Mouse (Mus musculus): Measurements from ENCODE around the gene AI413582.

Gene AI413582

DNA sequence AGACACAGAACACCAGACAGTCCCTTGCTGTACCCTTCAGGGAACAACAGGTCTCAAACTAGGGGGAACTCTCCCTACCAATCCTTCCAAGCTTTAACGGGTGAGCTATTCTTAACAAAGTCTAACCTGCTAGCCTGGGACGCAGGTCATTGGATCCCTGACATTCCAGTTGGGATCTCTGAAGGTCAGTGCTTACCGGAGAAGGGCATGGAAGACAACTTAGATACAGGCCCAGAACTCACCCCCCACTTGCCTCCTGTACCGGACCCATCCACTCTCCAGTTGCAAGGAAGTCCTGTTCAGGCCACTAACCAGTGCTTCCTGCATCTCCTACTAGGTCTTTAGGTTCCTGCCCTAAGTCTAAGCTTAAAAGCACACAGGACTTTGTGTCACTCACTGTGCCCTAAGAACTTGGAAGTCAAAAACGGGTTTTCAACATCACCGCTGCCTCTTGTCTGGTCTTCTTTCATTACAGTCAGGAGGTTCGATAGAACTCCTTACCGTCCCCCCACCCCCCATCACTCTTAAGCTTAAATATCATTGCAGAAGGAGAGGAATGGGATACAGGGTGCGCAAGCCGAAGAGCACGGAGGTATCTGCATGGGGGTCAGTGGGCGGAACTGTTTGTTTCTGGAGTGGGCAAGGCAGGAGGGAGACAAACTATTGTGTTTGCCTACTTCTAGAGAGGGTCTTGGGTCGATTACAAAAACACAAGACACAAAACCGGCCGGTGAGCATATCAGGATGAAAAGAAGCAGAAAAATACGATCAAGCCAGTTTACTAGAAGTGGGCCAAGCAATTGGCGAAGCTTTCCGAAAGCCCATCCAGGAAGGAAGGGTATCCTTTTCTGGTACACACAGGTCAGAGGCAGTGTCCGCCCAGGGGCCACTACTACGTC lies 11.2 kb downstream of the AI413582 start:
- no peak for DNase-seq

DNA sequence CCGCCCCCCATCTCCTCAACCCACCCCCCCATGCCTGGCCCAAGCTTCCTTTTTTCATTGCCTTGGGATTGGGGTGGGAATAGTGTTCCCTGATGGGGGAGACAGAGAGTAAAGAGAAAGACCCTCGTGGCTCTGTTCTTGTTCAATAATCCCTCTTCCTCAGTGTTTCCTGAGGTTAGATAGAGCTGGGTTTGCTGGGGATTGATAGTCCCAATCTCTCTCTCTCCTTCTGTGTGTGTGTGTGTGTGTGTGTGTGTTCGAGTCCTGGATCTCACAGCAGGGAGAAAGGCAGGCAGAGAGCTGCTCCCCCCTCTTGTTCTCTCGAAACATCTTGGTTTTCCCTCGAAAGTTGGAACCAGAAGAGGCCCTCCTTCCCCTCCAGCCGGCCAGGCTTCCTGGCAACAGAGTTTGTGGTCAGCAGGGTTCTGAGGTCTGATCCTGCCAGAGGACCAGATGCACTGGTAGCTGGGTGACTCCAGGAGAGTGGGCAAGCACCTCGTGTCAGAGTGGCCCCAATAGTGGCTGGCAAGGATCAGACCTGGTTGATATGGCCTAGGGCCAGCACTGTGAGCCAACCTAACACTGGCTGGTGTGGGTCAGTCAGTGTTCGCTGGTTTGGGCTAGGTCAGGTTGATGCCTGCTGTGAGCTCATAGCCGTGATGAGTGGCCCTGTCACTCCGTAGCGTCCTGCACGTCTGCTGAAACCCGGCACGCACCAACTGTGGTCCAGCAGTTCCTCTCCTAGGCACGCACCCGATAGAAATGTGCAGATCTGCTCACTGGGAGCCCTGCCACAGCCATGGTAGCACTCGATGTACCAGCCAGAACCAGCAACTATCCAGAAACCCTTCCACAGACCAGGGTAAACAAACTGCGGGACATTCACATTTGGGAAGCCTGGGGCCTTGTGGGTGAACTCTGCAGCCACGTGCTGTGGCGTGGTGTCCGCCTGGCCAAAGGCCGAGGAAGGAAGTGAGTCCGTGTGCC lies 13.0 kb downstream of the AI413582 start:
- no peak for DNase-seq

DNA sequence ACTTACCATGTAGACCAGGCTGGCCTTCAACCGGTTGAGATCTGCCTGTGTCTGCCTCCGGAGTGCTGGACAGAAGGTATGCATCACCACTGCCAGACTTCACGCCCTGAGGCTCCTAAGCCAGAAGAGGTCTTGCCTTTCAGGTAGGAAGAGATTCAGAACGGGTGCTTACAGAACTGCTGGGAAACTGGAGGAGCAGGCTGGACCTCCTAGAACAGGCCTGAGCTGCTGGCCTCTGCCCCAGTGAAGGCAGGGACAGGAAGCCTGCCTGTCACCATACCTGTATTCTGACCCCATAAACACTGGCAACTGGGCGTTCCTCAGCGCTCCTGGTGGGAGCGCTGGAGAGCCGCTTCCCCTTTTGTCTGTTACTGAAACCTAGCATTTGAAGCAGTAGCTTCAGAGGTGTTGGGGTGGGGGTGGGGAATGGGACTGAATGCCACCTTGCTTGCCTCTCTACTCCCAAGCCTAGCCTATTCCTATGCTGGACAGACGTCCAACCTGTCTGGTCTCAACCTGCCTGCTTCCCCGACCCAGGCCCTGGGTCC lies 14.1 kb downstream of the AI413582 start:
- no peak for DNase-seq

DNA sequence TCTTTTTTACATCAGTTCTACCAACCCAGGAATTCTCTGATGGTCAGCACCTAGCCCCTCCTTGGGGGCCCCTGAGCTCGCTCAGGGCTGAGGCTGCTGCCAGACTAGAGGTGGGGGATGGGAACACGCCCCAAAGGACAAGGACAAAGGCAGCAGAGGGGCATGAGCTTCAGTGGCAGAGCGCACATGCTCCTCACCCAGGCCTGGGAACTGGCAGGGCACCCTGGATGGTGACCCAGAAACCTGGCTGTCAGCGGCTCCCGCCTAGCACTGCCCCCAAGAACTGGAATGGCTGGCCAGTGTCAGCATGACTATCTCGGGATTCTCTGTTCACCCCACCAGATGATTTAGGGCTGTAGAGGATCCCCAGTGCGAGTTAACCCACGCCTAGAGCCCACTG lies 16.3 kb downstream of the AI413582 start:
- no peak for DNase-seq

DNA sequence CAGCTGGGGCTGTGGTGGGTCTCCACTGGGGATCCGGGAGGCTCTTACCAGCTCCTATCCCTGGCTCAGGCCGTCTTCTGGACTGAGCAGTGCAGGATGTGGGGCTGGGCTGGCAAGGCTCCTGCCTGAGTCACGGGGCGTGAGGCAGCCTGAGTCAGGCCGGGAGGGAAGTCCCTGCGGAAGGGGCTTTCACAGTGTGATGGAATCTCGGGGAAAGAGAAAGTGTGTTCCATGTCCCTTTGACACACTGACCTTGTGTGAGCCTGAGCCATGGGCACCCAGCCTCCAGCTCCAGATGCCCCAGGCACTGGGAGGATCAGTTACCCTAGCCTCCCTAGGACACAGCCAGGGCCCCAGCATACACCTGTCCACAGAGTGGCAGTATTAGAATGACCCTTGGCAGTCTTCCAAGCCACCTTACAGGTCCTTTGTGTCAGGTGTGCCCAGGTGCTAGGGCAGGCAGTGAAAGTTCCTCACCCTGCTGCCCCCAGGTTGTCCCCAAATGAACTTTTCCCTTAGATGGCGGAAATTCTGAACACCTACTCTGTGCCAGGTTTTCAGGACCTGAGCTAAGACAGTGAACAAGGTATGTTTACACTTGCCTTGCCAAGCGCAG lies 18.2 kb downstream of the AI413582 start:
- DNase-seq, result no peak

DNA sequence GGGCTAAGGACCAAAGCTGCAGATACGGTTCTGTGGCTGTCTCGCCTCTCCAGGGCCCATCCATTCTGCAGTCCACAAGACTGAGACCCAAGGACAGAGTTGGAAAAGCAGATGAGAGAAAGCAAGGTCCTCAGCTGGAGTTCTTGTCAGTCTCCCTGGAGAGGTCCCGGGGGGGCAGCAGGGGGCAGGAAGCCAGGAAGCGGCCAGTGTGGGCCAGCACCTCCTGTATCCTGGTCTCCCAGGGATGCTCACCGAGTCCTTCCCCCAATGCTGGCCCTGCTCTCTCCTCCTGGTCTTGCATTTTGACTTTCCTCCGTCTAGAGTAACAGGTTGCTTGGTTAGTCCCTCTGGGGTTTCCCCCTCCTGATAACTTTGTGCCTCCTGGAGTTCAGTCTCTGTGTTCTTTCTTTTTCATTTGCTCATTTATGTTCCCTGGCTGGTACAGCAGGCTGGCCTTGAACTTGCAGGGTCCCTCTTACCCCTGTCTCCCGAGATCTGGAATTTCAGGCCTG lies 18.9 kb downstream of the AI413582 start:
- no peak for DNase-seq

DNA sequence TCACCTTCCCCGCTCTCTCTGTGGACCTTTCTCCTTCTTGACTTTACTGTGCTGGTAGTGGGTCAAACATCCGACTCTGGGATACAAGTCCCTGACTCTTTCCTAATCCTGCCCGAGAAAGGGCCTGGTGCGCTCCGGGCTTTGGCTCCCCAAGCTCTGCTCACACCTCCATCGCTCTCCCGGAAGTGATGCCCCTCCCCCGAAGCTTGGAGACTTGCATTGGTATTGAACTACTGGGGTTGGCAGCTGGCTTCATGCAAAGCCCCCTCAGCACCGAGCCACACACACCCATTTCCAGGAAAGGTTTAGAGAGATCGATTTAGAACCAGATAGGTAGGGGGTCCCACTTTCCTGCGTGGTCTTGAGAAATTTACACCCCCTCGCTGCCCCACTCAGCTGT lies 19.6 kb downstream of the AI413582 start:
- no peak for DNase-seq

DNA sequence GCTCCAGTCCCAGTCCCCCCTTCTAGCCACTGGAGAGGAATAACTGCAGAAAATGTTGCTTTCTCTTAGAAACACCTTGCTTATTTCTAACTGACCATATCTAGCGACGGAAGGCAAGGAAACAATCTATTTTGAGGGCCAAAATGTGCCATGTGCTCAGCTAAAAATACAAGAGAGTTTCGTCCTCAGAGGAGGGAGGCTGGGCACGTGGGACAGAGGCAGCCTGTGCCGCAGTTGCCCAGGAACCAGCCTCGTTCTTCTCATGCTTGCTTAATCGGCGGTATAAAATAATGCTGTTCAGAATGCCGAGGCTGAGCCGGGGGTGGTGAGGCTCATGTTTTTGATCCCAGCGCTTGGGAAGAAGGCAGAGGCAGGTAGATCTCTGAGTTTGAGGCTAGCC lies 21.0 kb downstream of the AI413582 start:
- DNase-seq, result no peak

DNA sequence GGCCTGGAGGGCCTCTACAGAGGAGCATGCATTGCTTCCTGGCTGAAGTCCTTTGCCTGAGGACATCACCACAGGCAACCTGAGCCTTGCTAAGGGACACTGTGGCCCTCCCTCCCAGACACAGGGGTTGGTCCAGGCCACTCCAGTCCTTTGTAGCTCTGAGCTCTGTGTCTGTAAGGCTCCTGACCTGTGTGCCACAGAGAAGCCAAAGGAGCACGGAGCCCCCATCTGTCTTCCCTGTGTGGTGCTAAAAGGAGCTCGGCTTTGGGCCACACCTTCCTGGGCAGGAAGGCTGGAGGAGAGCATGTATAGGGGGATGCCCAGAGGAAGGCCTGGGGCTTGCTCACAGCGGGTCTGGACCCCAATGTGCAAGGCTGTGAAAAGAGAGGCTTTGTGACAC lies 23.6 kb downstream of the AI413582 start:
- no peak for DNase-seq

DNA sequence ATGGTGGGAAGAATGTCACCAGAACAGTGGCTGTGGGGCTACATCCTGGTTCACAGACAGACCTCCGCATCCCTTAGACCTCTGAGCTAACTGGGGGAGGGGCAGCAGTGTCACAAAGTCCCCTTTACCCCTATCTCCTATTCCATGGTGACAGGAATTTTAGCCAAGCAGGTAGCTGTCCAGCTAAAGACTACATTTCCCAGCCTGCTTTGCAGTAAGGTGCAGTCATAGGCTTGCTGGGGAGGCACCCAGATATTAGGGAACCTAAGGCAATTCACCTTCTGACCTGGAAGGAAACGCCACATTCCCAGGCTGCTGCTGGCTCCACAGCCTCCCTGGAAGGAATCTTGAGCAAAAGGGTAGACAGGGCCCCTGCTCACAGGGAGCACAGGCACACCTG lies 24.3 kb downstream of the AI413582 start:
- no peak for DNase-seq

DNA sequence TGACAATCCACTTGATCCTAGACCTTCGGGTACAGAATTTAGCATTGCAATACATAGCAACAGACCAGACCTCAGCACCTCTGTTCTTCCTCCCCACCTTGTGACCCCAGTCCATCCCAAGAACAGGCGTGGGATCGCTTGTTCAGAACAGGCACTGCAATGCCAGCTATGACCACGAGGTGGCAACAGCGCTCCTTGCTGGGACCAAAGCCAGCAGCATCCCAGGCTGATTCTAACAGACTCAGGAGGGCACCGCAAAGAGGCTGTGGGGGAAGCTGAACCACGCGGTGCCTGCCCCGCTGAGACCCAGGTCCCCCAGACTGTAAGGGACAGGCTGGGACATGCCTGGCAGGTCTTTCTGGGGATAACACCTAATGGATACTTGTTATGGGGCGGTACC lies 30.8 kb downstream of the AI413582 start:
- DNase-seq, result peak; percentile 73 to 89

DNA sequence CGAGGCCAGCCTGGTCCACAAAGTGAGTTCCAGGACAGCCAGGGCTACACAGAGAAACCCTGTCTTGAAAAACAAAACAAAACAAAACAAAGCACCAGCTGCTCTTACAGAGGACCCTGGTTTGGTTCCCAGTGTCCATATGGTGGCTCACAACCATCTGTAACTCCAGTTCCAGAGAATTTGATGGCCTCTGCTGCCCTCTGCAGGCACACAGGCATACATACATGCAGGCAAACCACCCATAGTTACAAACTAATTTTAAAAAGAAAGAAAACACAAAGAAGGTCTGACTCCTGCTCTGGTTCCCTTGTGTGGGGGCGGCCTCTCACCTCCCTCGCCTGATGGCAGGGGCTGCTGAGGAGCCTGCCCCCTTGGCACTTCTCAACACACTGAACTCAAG lies 32.2 kb downstream of the AI413582 start:
- no peak for DNase-seq

DNA sequence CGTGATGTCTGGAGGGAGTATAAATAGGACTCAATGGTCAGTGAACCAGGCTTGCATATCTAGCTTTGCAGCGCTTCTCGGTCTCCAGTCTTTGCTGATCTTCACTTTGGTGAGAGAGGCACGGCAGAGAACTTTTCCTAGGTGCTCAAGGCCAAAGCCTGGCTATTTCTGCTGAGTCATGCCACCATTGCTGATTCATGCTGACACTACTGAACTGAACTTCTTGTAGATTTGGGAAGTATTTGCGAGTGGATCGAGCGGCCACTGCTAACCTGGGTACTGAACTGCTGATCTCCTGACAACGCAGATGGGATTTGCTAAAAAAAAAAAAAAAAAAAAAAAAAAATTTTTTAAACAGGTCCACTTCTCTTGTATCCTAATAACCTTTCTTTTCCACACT lies 33.5 kb downstream of the AI413582 start:
- no peak for DNase-seq

DNA sequence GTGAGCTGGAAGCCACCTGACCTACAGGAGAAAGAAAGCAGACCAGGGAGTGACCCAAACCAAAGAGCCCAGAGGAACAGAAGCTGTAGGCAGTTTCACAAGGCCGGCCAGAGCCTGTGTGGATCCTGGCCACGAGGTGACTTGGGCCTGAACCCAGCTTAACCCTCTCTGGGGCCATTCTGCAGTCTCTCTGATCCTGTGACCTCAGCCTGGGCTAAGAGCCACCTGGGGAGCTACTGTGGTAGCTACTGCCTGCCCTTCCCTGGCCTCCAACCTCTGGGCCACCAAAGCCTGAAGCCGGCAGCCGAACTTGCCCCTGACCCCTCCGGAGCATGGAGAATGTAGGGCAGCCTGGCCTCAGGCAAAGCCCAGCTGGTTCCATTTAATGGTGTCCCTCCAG lies 36.8 kb downstream of the AI413582 start:
- DNase-seq, result no peak

DNA sequence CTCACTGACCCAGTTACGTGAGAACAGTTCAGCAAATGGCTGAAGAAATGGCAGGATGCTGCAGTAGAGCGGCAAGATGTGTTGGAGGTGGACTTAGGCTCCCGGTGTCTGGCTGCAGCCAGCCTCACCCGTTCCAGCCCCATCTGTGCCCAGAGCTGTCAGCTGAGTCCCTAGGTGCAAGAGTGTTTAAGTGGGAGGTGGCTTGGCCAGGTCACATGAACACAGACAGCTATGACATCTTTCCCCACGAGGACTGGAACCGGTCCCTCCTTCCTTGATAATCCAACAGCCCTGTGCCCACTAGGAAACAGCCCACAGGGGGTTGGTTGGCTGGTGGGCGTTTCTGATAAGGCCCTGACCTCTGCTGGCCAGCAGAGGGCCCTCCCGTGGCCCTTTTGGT lies 37.5 kb downstream of the AI413582 start:
- DNase-seq, result no peak

DNA sequence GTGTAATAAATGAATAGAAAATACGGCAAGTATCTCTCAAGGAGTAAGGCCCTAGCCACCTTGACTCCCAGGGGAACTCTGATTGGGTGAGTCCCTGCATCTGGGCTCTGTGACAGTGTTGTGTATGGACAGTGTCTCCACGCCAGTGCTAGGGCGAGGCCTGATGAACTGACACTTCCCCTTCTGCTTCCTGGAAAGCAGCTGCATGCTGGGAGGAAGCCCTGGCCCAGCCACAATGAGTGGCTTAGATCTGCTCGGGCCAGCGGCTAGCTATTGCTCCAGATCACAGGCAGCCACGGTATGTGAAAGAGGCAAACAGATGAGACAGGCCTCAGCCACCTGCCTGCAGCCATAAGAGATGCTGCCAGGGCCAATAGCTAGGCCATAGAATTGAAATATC lies 38.4 kb downstream of the AI413582 start:
- DNase-seq, result peak in 1 of 2 experiments; percentile 23

DNA sequence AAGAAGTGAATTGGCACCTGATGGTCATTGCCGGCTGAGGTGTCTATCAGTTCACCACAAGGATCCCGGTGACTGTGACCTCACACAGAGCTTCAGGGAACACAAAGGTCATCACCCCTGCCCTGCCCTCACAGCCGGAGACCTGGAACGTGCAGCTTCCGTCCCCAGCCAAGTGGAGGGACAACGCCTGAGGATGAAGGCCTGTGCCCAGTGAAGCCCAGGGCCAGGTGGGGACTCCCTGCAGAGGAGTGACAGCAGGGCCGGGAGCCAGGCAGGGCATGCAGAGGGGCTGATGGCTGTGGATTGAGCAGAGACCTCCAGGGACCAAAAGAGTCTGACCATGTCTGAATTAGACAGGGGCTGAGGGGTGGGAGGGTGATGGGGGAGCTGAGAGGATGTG lies 42.4 kb downstream of the AI413582 start:
- no peak for DNase-seq

DNA sequence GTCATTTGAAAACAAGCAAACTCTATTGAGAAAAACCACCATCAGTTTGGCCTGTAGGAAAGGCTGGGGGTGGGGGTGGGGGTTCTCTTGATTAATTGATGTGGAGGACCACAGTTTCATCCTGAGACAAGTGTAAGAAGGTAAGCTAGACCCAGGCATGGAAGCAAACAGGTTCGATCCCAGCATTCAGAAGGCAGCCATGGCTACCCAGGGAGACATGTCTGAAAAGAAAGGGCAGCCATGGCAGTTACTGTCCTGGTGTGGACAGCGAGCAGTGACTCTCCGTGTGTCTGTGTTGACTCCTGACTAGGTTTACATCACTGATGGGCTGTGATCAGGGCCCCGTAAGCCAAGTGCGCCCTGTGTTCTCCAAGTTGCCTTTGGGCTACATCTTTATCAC lies 44.3 kb downstream of the AI413582 start, which contains the start of gene Grm4:
Gene Grm4, minus strand, starts transcription at position 101 of the 400 bp plus-strand sequence.
- DNase-seq, result no peak

DNA sequence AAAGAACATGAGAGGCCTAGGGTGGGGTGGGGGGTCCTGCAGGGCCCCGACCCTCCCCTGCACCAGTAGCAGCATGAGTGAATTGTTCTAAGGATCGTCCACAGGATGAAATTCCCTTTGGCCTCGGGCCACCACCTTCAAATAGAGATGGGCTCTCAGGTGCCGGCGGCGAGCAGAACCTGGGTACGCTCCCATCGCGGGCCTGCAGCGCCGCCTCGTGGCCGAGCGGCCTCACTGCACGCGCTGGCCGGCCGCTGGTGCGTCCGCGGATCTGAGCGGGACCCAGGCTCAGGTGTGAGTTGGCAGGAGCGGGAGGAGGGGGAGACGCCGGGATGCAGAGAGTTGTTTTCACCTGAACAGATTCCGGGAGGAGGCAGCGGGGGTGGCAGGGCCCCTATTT lies 45.0 kb downstream of the AI413582 start:
- DNase-seq, result peak; percentile 20 to 63

DNA sequence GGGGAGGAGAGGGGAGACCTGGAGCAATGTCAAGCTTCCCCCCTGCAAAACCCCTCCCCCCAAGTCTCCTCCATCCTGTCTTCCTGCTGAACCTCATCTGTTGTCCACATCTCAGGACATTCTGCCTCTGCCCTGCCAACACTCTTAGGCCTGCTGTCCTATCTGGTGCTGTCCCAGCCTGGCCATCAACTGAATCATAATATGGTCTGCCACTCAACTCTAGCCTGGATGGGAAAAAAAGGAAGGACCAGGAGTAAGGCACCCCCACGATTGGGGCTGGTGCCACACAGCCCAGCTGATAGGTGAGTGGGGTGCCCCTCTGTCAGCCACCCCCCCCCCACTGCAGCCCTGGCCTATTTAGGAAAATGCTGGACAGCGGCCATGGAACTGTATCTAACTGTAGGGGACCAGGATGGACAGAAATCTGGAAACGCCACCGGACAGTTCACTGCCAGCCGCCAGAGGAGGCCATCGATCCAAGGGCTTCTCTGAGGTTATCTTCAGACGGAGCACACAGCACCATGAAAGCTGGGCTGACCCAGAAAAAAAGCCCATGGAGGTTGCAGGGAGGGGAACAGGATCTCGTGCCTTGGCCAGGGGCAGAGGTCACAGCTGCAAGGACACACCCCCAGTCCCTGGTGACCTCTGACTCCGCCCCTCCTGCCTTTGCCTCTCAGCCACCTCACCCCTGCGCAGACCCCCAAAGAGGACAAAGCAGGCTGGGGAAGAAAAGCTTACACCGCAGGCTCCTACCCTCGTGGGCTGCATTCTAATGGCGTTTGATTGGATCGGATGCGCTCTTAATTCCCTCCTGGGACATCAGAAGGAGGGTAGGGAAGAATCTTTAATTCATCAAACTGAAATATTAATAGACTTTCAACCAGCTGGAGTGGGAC lies 46.6 kb downstream of the AI413582 start:
- no peak for DNase-seq

DNA sequence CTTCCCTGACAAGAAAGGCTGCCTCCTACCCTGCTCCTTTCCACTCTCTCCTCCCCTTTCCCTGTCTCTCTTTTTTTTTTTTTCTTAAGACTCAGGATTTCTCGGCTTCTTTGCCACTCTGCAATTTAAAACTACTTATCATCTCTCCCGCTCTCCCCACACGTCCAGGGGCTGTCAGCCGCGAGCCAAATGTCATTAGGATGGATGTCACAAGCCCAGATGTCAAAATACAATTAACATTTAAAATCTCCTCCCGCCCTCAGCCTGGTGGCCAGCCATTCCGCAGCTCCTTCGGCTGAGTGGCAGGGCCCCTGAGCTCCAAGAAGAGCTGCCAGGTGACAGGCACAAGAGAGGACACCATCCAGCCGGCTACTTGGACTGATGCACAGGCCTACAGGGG lies 47.3 kb downstream of the AI413582 start:
- no peak for DNase-seq
